Mouse (Mus musculus) thymus, adult 2 months (tissue): Measurements from ENCODE around the gene Gdap2.

Experiments
- CTCF ChIP-seq: fragments of 200-500 bp; IDR thresholded peaks from 2 replicates; pipeline ENCODE4 v1.5.1; 2012; ENCODE audit warnings: mild to moderate bottlenecking, control low read depth, low read length, moderate library complexity, borderline replicate concordance; ENCODE audit not compliant: control insufficient read depth, poor library complexity, insufficient read depth; ENCODE audit errors: extremely low read depth
- POLR2A ChIP-seq: fragments of 200-500 bp; IDR thresholded peaks from 2 replicates; pipeline ENCODE4 v1.6.1; 2012; ENCODE audit warnings: mild to moderate bottlenecking, low read length, control low read depth, moderate library complexity; ENCODE audit not compliant: control insufficient read depth, poor library complexity, insufficient read depth; ENCODE audit errors: extremely low read depth

GRCm38 (mm10) chr3:100227509-100227908 lies 65.3 kb downstream of the Gdap2 start:
- no peak for TF ChIP-seq CTCF
- no peak for TF ChIP-seq POLR2A
